Mouse (Mus musculus) liver, embryonic 13.5 days (tissue): Measurements from ENCODE around the gene Rhbdl2. TPM values are rescaled to one million over a fixed set of nuclear protein-coding genes. Genes with fewer than 3 reads are reported as not detected.
A peak's percentile ranks its signal among the peaks of the same experiment; 100 is the strongest.

ENCODE experiments used
- ATAC-seq: fragments of 200-750 bp; cut with Nextera tagmentation; 2 replicates; pipeline ENCODE4 v1.8.0; 2017; ENCODE audit warnings: low read depth, mild to moderate bottlenecking, moderate number of reproducible peaks, moderate library complexity
- DNase-seq: peaks from one replicate; pipeline ENCODE4 v3.0.0; 2022
- H3K27ac ChIP-seq: fragments of 300-500 bp; sonication (generic); 2 replicates; pipeline ENCODE4 v1.5.1; 2015; ENCODE audit warnings: moderate library complexity, mild to moderate bottlenecking, inconsistent platforms
- H3K27me3 ChIP-seq: fragments of 300-500 bp; sonication (generic); 2 replicates; pipeline ENCODE4 v1.6.1; 2015; ENCODE audit warnings: mild to moderate bottlenecking, inconsistent platforms
- H3K36me3 ChIP-seq: fragments of 300-500 bp; sonication (generic); 2 replicates; pipeline ENCODE4 v1.6.1; 2015; ENCODE audit warnings: mild to moderate bottlenecking, inconsistent platforms
- H3K4me1 ChIP-seq: fragments of 300-500 bp; sonication (generic); replicated peaks from 2 replicates; pipeline ENCODE4 v1.6.1; 2015; ENCODE audit warnings: inconsistent platforms
- H3K4me2 ChIP-seq: fragments of 300-500 bp; sonication (generic); 2 replicates; pipeline ENCODE4 v1.6.1; 2015; ENCODE audit warnings: inconsistent platforms, mild to moderate bottlenecking, moderate library complexity
- H3K4me3 ChIP-seq: fragments of 300-500 bp; sonication (generic); replicated peaks from 2 replicates; pipeline ENCODE4 v1.5.1; 2015; ENCODE audit warnings: mild to moderate bottlenecking, inconsistent platforms
- H3K9ac ChIP-seq: fragments of 300-500 bp; sonication (generic); 2 replicates; pipeline ENCODE4 v1.6.1; 2015; ENCODE audit warnings: mild to moderate bottlenecking, inconsistent platforms
- H3K9me3 ChIP-seq: fragments of 300-500 bp; sonication (generic); replicated peaks from 2 replicates; pipeline ENCODE4 v1.6.1; 2016; ENCODE audit warnings: inconsistent platforms
- WGBS: fragments of 180-500 bp; shearing (Covaris S2); methylation state at CpG from one replicate; pipeline ENCODE4 v1.1.7; 2015; ENCODE audit not compliant: insufficient replicate concordance; 5-methylcytosine and 5-hydroxymethylcytosine counted together
- polyA plus RNA-seq: library from polyadenylated mRNA; unstranded; fragments of >200 nt; fragmentation: Nextera tagmentation; extraction: Ambion mirVana; gene quantifications from 2 replicates; pipeline ENCODE4 v1.2.1, GENCODE M21; 2015

Gene Rhbdl2
- not detected in 2 replicates for polyA plus RNA-seq

DNA sequence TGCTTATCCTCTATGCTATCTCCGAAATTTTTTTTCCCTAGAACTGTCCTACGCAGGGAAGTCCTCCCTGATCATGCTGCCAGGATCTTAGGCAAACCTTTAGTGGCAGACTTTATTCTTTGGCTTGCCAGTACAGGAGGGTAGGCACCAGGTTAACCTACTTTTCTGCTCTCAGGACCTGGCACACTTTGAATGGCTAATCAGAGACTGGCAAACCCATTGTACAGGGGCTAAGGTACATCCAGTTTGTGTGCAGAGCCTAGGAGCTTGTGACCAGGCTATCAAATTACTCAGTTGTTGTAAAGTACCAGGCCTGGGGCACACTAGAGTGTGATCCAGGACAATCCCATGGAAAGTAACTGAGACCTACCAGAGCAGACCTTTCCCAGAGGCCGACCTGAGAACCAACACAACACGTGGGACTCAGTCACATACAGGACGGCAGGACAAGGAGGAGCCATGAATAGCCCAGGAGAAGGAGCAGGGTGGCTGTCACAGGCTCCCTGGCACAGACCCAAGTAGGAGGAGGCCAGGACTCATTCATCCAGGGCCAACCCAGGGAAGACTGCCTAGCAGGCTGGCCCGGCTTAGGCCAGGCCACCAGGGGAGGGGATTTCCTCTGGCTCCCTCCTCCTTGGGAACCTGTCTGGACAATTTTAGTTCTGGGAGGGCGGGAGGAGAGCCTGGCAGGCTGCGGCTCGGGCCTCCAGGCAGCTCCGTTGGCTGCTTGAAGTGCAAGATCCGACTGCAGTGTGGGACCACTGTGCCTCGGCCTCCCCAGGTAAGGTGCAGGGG lies at the start of gene Rhbdl2:
TSS of gene Rhbdl2 (plus strand) at position 684 of the 795 bp plus-strand sequence.
- 0 out of 2 replicates have a peak, but pooled peaks cover 7% of the 10 kb centered on the region for H3K4me1 ChIP-seq
- H3K9ac ChIP-seq, result no peak within 1 kb of the TSS
- WGBS, result 36% methylated on average over 12 of the region's 12 CpGs
- no peak within 1 kb of the TSS for H3K4me2 ChIP-seq
- ATAC-seq (no peak), DNase-seq (no peak)
- H3K9me3 ChIP-seq, result no peaks in the 10 kb centered on the region
- no peaks in the 10 kb centered on the region for H3K36me3 ChIP-seq
- H3K27me3 ChIP-seq, result no peaks in the 10 kb centered on the region
- H3K27ac ChIP-seq, result no peak within 1 kb of the TSS
- no peak within 1 kb of the TSS for H3K4me3 ChIP-seq

DNA sequence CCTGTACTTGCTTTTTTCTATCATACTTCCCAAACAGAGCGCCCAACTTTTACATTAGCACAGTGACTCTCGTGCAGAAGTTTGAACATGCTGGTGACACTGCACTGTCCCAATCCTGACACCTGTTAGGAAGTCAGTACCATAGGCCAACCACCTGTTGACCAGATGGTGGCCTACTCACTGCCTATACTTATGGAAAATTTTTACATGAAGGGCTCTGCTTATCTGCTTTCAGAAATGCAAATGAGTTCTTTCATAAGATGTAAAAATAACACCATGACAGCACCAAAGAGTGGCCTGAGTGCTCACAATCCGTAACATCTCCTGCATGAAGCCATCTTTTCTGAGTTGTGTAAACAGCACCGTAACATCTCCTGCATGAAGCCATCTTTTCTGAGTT lies 49.0 kb upstream of the Rhbdl2 start:
- Histone ChIP-seq H3K4me3 (no peak overlapping the region), H3K4me1 (no peaks in the 10 kb centered on the region), H3K9me3 (no peaks in the 10 kb centered on the region), H3K4me2 (no peak overlapping the region), H3K27ac (no peak overlapping the region), H3K27me3 (no peaks in the 10 kb centered on the region), H3K36me3 (peaks cover 69% of the 10 kb centered on the region), H3K9ac (no peak overlapping the region)
- no peak for ATAC-seq
- DNase-seq, result no peak
- WGBS, result 89% methylated on average over 4 of the region's 4 CpGs

DNA sequence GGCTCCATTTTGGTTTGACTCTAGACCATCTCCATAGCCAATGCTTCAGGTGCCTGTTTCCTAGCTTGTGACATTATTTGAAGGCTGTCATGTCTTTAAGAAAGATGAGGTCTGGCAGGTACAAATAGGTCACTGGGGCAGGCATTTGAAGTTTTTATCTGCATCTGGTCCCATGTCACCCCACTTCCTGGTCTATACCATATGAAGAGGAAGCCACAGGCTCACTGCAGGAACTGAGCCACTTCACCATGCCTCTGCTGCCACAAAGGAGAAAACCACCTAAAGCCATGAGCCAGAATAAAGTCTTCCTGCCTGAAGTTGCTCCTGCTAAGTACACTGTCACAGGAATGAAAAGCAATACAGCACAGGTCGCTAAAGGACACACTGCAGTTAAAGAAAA lies 44.8 kb upstream of the Rhbdl2 start:
- Histone ChIP-seq H3K27me3 (no peaks in the 10 kb centered on the region), H3K4me2 (no peak overlapping the region), H3K9ac (no peak overlapping the region), H3K27ac (no peak overlapping the region), H3K36me3 (peaks cover 52% of the 10 kb centered on the region), H3K9me3 (no peaks in the 10 kb centered on the region), H3K4me1 (peaks cover 14% of the 10 kb centered on the region), H3K4me3 (no peak overlapping the region)
- DNase-seq, result no peak
- ATAC-seq, result no peak
- whole genome bisulfite sequencing, result 33% methylated on average over 1 of the region's 1 CpGs

DNA sequence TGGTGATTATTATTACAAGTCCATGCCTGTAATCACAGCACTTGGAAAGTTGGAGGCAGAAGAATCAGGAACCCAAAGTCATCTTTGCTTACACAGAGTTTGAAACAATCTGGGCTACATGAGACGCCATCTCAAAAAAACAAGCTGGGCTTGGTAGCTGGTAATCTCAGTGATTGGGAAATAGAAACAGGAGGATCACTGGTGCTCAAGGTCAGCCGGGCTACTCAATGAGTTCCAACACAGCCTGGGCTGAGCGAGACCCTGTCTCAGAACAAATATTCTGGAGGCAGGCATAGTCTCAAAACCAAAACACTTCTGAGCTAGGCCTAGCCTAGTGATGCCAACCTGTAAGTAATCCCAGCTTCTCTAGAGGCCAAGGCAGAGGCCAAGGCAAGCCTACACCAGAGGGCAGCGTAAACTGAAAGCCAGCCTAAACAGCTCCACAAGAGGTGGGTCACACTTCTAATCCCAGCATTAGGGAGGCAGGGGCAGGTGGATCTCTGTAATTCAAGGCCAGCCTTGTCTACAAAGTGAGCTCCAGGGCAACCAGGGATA lies 42.4 kb upstream of the Rhbdl2 start:
- ATAC-seq (no peak), DNase-seq (no peak)
- Histone ChIP-seq H3K27me3 (no peaks in the 10 kb centered on the region), H3K4me3 (no peak overlapping the region), H3K4me1 (peaks cover 30% of the 10 kb centered on the region), H3K4me2 (no peak overlapping the region), H3K9ac (no peak overlapping the region), H3K27ac (no peak overlapping the region), H3K36me3 (peaks cover 28% of the 10 kb centered on the region), H3K9me3 (no peaks in the 10 kb centered on the region)
- WGBS, result 76% methylated on average over 4 of the region's 4 CpGs

DNA sequence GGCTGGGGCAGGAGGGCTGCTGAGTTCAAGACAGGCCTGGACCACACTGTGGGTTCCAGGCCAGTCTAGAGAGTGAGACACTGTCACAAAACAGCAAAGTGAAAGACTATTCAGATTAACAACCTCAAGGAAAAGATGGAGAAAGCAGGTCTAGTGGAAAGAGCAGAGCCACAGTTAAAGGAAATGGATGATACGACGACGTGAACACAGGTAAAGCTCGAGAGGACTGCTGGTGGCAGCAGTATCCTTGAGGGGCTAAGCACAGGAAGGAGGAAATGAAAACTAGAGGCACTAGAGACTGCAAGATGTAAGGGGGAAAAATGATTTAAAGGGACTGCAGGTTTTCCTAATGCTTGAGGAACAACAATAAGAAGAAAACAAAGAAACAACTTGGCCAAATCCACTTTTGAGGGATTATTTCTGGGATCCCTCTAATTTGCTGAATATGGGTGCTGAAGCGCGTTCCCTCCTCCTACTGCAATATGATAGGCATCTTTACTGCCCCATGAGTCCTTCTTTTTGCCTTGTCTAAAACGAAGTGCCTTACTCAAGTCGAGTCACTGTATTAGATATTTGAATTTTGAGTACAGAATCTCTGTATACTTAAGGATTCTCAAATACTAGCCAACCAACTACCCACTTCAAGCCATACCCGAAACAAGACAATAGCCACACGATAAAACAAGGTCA lies 38.8 kb upstream of the Rhbdl2 start:
- Histone ChIP-seq H3K9me3 (no peaks in the 10 kb centered on the region), H3K4me2 (peak overlapping the region; percentile 97), H3K9ac (peak overlapping the region; percentile 95), H3K4me3 (peak overlapping the region; percentile 98), H3K36me3 (no peaks in the 10 kb centered on the region), H3K27ac (peak overlapping the region; percentile 86), H3K4me1 (peaks cover 37% of the 10 kb centered on the region), H3K27me3 (peaks cover 7% of the 10 kb centered on the region; the same call in 1 of the 2 replicates)
- WGBS, result 7% methylated on average over 10 of the region's 10 CpGs
- DNase-seq, result no peak
- ATAC-seq, result no peak

DNA sequence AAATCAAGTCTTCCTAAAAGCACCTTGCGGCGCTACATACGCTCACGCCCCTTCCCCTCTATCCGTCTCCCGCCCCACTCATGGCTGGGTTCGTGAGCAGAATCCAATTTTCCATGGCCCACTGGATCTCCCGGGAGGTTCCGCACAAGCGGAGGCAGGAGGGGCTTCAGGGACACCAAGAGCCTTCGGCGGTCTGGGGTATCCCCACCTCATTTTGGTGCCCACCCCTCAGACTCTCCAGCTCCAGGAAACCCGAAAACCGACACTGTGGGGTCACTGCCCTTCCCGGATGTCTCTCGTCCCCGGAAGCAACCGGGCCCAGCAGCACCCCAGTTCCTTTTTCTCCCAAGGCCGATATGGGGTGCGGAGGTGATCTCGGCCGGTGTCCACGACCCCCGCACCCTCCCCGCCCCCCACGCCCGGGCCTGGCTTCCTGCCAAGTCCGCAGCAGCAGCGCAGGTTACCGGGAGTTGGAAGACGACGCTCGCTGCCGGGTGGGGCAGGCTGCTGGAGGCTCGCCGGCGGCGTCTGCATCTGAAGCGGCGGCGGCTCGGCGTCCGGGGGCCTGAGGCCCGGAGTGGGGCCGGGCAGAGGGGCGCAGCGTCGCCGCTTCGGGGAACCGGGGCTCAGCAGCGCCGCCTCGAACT lies 38.1 kb upstream of the Rhbdl2 start:
- H3K27me3 ChIP-seq, result peaks cover 7% of the 10 kb centered on the region; the same call in 1 of the 2 replicates
- peak overlapping the region; percentile 95 for H3K9ac ChIP-seq
- H3K36me3 ChIP-seq, result no peaks in the 10 kb centered on the region
- H3K27ac ChIP-seq, result peak overlapping the region; percentile 86
- H3K9me3 ChIP-seq, result no peaks in the 10 kb centered on the region
- H3K4me1 ChIP-seq, result peaks cover 37% of the 10 kb centered on the region
- ATAC-seq (peak; percentile 81), DNase-seq (no peak)
- under 1% methylated on average over 53 of the region's 55 CpGs for WGBS
- peak overlapping the region; percentile 98 for H3K4me3 ChIP-seq
- H3K4me2 ChIP-seq, result peak overlapping the region; percentile 97

DNA sequence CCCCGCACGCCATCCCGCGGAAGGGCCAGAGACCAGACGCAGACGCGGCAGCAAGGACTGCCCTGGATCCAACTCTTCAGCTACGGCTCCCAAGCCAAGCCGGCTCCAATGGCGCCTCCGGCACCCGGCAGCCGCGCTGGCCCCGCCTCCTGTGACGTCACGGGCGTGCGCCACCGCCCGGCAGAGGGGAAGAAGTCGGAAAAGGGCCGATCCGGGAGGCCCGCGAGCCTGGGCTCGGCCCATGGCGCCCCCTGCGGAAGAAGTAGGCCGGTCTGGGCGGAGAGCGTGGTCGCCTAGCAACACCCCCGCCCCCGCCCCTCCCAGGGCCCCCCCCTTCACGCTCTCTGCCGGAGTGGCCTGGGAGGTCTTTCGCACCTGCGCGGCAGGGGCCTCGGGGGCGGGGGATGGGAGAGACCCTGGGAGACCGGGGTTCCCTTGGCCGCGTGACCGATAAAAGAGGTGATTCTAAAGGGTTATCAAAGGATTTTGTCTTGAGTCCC lies 37.5 kb upstream of the Rhbdl2 start, which contains the start of gene Akirin1:
TSS of gene Akirin1 (minus strand) at position 194 of the 500 bp plus-strand sequence.
- Histone ChIP-seq H3K9me3 (no peaks in the 10 kb centered on the region), H3K27me3 (peaks cover 7% of the 10 kb centered on the region; the same call in 1 of the 2 replicates), H3K27ac (peak within 1 kb of the TSS; percentile 86), H3K9ac (peak within 1 kb of the TSS; percentile 95), H3K4me2 (peak within 1 kb of the TSS; percentile 97), H3K36me3 (no peaks in the 10 kb centered on the region), H3K4me3 (peak within 1 kb of the TSS; percentile 98), H3K4me1 (peaks cover 32% of the 10 kb centered on the region)
- WGBS, result under 1% methylated on average over 46 of the region's 46 CpGs
- peak; percentile 95 for DNase-seq
- peak; percentile 96 for ATAC-seq

DNA sequence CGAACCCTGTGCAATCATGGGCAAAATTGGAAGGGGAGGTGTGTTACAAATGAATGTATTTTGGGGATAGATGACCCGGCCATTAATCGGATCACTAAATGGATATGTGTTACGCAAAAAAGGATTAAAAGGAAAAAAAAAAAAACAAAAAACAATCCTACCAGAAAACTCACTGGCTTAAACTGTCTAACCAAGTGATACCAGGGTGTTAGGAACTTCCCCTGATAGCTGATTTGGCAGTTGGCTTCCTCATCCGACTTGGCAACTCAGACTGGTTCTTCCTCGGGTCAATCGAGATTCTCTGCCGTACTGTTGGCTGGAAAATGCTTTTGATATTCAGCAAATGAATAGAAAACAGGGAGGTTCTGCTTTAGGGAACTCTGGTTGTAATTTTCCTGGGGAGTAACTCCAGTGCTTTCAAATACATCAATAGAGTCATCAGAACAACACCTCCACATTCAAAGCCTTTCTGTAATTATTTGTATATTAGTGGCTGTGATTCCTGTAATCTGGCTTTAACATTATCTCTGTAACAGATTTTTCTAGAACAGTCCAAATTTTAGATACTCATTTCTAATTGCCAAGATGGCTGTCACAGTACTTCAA lies 36.9 kb upstream of the Rhbdl2 start:
- Histone ChIP-seq H3K36me3 (no peaks in the 10 kb centered on the region), H3K4me2 (peak overlapping the region; percentile 97), H3K27me3 (peaks cover 7% of the 10 kb centered on the region; the same call in 1 of the 2 replicates), H3K27ac (no peak overlapping the region), H3K9ac (peak overlapping the region; percentile 95), H3K4me1 (peaks cover 29% of the 10 kb centered on the region), H3K9me3 (no peaks in the 10 kb centered on the region), H3K4me3 (peak overlapping the region; percentile 98)
- DNase-seq, result no peak
- ATAC-seq, result no peak
- 2% methylated on average over 8 of the region's 8 CpGs for WGBS

DNA sequence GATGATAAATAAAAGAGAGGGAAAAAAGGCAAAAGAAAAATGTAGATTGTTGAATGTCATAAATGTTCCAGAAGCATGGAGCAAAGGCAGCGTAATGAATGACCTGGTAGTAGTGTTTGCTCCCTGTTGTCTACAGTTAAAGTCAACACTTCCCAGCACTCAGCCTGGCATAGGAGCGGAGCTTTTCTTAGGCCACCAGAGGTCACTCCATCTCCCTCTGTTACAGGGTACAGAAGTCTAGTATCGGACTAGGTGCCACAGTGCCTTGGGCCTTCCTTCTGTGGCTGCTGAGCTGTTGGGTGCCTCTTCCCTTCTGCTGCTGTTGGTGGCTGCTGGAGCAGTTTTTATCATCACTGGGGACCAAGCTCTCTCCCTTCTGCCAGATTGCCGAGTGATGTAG lies 29.4 kb upstream of the Rhbdl2 start:
- ATAC-seq (no peak), DNase-seq (no peak)
- no peaks in the 10 kb centered on the region for H3K27me3 ChIP-seq
- no peak overlapping the region for H3K27ac ChIP-seq
- H3K4me1 ChIP-seq, result no peaks in the 10 kb centered on the region
- H3K4me2 ChIP-seq, result no peak overlapping the region
- H3K9ac ChIP-seq, result no peak overlapping the region
- H3K9me3 ChIP-seq, result no peaks in the 10 kb centered on the region
- H3K36me3 ChIP-seq, result no peaks in the 10 kb centered on the region
- WGBS, result 43% methylated on average over 4 of the region's 4 CpGs
- no peak overlapping the region for H3K4me3 ChIP-seq

DNA sequence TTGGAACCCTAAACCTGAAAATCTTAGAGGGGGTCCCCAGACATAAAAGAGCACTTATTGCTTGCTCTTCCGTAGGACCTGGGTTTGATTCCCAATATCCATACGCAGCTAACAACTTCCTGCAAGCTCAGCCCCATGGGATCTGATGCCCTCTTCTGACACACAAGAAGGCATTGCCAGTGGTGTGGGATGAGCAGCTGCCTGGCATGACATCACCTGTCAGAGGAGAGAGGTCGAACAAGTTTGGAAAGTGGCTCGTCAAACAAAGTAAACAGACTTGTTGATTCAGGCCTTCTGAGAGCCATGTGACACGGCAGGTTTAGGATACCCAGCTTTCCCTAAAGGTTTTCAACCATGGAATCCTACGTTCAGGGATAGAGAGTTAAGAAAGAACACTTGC lies 22.6 kb upstream of the Rhbdl2 start:
- Histone ChIP-seq H3K36me3 (no peaks in the 10 kb centered on the region), H3K9ac (no peak overlapping the region), H3K4me3 (no peak overlapping the region), H3K27ac (no peak overlapping the region), H3K4me1 (no peaks in the 10 kb centered on the region), H3K9me3 (no peaks in the 10 kb centered on the region), H3K27me3 (no peaks in the 10 kb centered on the region), H3K4me2 (no peak overlapping the region)
- ATAC-seq (no peak), DNase-seq (no peak)
- WGBS, result 58% methylated on average over 6 of the region's 6 CpGs
